Mouse (Mus musculus) right cerebral cortex, postnatal 14 days (tissue): Measurements from ENCODE around the gene Pck2.

ENCODE experiments used
- DNase-seq: peaks from one replicate; pipeline ENCODE4 v3.0.0; 2022

The Pck2 gene

DNA sequence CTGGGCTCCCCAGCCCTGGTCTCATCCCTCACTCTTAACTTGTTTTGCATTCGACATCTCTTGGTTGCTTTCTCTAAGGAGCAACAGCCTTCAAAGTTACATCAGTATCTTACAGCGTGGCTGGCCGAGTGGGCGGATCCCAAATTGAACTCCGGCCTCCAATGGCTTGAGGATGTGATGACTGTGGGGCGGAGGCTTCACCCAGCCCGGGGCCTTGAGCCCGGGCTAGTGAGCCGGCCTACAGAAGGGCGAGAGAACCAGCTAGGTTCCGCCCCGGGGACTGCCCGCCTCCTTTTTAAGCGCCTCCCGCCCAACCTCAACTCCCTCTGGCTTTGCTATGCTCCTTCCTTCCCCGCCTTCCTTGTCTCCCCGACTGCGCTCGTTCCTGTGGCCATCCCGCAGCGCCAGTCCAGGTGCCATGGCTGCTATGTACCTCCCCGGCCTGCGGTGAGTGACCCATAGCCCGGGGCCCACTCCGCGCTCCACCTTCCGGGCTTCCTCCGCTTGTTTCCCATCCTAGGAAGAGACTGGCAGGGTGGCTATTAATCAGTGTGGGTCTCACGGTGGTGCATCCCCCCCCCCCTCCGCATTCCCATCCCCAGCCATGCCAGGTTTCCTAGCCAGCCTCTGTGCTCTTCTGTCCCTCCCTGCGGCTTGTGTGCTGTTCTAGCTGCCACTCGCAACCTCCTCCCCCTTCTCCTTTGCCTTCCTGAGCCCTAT is at the start of gene Pck2:
Gene Pck2, plus strand, starts transcription at position 200 of the 720 bp plus-strand sequence.
- peak; percentile 69 for DNase-seq

- DNase-seq = peak; percentile 85
Observed at GRCm38 (mm10) chr14:55490361-55491201, 49.5 kb upstream of the Pck2 start, which contains the start of gene Carmil3. Gene Carmil3, plus strand, starts transcription at chr14:55490651.

- DNase-seq = peak; percentile 56
Observed at GRCm38 (mm10) chr14:55491291-55491833, 48.7 kb upstream of the Pck2 start.

DNA sequence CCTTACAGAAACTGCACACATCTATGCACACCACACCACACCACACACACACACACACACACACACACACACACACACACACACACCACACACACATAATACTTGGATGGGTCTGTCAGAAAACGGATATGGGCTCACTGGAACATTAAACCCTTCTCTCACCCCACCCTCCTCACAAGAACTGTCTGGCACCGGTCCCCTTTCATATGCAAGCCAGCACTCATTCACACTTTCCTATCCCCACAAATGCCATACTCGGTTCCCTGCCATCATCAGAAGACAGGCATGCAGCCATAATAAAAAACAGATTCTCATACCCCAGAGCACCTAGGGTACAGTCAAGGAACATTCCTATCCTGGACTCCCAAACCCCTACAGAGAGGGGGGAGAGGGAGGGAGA is 48.0 kb upstream of the Pck2 start:
- DNase-seq = no peak

DNA sequence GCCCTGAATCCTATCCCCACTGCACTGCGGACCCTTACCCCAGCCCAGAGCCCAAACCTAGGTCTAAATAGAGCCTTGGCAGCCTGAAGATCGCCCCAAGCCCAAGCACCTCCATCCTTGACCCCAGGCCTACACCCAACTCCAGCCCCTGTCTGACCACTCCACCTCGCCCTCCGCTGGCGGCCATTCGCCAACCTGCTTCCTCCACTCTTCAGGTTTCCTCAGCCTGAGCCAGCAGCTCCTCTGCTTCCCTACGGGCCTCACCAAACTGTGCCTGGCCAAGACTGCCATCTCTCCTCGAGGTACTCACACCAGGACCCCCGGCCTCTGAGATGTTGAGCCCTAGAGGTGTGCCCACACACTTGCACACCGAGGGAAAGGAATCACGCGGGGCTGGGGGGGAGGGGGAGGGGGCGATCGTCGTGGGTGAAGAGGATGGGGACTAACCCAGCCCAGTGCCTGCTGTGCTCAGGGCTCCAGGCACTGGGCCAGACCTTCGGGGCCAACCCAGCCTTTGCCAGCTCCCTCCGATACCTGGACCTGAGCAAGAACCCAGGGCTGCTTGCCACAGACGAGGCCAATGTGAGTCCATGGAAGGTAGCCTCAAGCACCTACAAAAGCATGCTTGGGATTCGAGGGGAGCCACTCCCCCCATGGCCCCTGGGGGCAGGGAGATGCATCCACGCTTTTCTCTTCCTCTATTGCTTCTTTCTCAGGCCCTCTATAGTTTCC is 44.4 kb upstream of the Pck2 start:
- DNase-seq = no peak

- no peak for DNase-seq
Observed at GRCm38 (mm10) chr14:55496761-55497448, 43.2 kb upstream of the Pck2 start.

GRCm38 (mm10) chr14:55497449-55497821 is 42.6 kb upstream of the Pck2 start:
- DNase-seq = peak; percentile 87

GRCm38 (mm10) chr14:55505612-55506011 is 34.5 kb upstream of the Pck2 start:
- no peak for DNase-seq

GRCm38 (mm10) chr14:55507801-55508200 is 32.3 kb upstream of the Pck2 start:
- no peak for DNase-seq

- no peak for DNase-seq
Observed at GRCm38 (mm10) chr14:55509540-55509939, 30.5 kb upstream of the Pck2 start.

- DNase-seq = peak; percentile 55
Observed at GRCm38 (mm10) chr14:55510125-55510731, 29.8 kb upstream of the Pck2 start, which contains the start of gene Cpne6. Gene Cpne6, plus strand, starts transcription at chr14:55510445.

GRCm38 (mm10) chr14:55511037-55511436 is 29.0 kb upstream of the Pck2 start:
- DNase-seq = peak; percentile 58

GRCm38 (mm10) chr14:55513927-55514326 is 26.1 kb upstream of the Pck2 start:
- DNase-seq = no peak

DNA sequence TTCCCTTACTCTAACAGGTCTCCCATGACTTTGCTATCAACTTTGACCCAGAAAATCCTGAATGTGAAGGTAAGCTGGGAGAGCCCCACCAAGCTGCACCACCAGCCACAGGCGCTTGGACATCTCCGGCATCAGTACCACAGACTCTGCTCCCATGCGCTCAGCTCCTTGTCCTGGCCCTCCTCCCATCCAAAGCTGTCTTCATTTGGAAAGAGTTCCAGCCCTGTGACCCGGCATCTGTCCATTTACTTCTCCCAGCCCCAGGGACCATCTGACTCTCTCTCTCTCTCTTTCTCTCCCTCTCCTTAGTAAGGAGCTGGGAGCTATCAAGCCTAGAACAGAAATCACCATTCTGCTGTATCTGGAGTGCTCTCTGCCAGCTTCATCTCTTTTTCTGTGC is 24.2 kb upstream of the Pck2 start:
- DNase-seq = no peak

GRCm38 (mm10) chr14:55518897-55519296 is 21.2 kb upstream of the Pck2 start:
- DNase-seq = peak; percentile 46

- DNase-seq = no peak
Observed at GRCm38 (mm10) chr14:55519604-55520003, 20.5 kb upstream of the Pck2 start.

- DNase-seq = peak; percentile 43
Observed at GRCm38 (mm10) chr14:55520451-55521361, 19.4 kb upstream of the Pck2 start.

- DNase-seq = no peak
Observed at GRCm38 (mm10) chr14:55524062-55524461, 16.0 kb upstream of the Pck2 start.

- DNase-seq = no peak
Observed at GRCm38 (mm10) chr14:55524785-55525184, 15.3 kb upstream of the Pck2 start, which contains the start of gene Nrl. Gene Nrl, minus strand, starts transcription at chr14:55524981.

GRCm38 (mm10) chr14:55526674-55527073 is 13.4 kb upstream of the Pck2 start:
- no peak for DNase-seq

- DNase-seq = no peak
Observed at GRCm38 (mm10) chr14:55527940-55528339, 12.1 kb upstream of the Pck2 start.
